Mouse (Mus musculus): ENCODE results near the gene Arhgap15. TPM values are rescaled to one million over a fixed set of nuclear protein-coding genes. Genes with fewer than 3 reads are reported as not detected.

The Arhgap15 gene
- polyA plus RNA-seq, 1 experiment from 2014 or later, result 2.0 TPM

GRCm38 (mm10) chr2:44017405-44018026, 268.9 kb downstream of the Arhgap15 start:
- Histone ChIP-seq H3K36me3 (no peaks in the 10 kb centered on the region), H3K9ac (no peak overlapping the region), H3K27me3 (no peaks in the 10 kb centered on the region), H3K4me2 (no peak overlapping the region), H3K9me3 (no peaks in the 10 kb centered on the region), H3K4me1 (replicated peaks) (peaks cover 9% of the 10 kb centered on the region; the same call in 1 of the 2 replicates), H3K4me3 (no peak overlapping the region), H3K27ac (replicated peaks) (0 out of 2 replicates have a peak overlapping the region, but pooled peaks have one; percentile 13)
- ATAC-seq (ENCODE audit: low read depth), result peak; percentile 93
- 49% methylated on average over 14 of the region's 14 CpGs for WGBS

- Histone ChIP-seq H3K27me3 (no peaks in the 10 kb centered on the region), H3K4me1 (replicated peaks) (peaks cover 9% of the 10 kb centered on the region; the same call in 1 of the 2 replicates), H3K4me3 (no peak overlapping the region), H3K9ac (no peak overlapping the region), H3K27ac (replicated peaks) (no peak overlapping the region), H3K36me3 (no peaks in the 10 kb centered on the region), H3K9me3 (no peaks in the 10 kb centered on the region), H3K4me2 (no peak overlapping the region)
- ATAC-seq (ENCODE audit: low read depth), result no peak
- WGBS, result 81% methylated on average over 10 of the region's 10 CpGs
These were observed 269.4 kb downstream of the Arhgap15 start for GRCm38 (mm10) chr2:44018033-44018432.

- Histone ChIP-seq H3K4me1 (replicated peaks) (no peaks in the 10 kb centered on the region), H3K27me3 (no peaks in the 10 kb centered on the region), H3K9ac (no peak overlapping the region), H3K9me3 (no peaks in the 10 kb centered on the region), H3K36me3 (no peaks in the 10 kb centered on the region), H3K27ac (replicated peaks) (no peak overlapping the region), H3K4me2 (no peak overlapping the region), H3K4me3 (no peak overlapping the region)
- WGBS, result 89% methylated on average over 1 of the region's 1 CpGs
- no peak for ATAC-seq (ENCODE audit: low read depth)
These were observed 276.1 kb downstream of the Arhgap15 start for GRCm38 (mm10) chr2:44024704-44025103.

- no peak overlapping the region for H3K4me3 ChIP-seq
- no peak overlapping the region for H3K9ac ChIP-seq
- H3K27ac ChIP-seq (replicated peaks), result no peak overlapping the region
- H3K4me2 ChIP-seq, result no peak overlapping the region
- WGBS, result 82% methylated on average over 8 of the region's 8 CpGs
- H3K9me3 ChIP-seq, result no peaks in the 10 kb centered on the region
- ATAC-seq (ENCODE audit: low read depth), result no peak
- no peaks in the 10 kb centered on the region for H3K36me3 ChIP-seq
- no peaks in the 10 kb centered on the region for H3K4me1 ChIP-seq (replicated peaks)
- no peaks in the 10 kb centered on the region for H3K27me3 ChIP-seq
These were observed 280.6 kb downstream of the Arhgap15 start for GRCm38 (mm10) chr2:44029035-44029715.

GRCm38 (mm10) chr2:44029865-44030264, 281.2 kb downstream of the Arhgap15 start:
- H3K27me3 ChIP-seq, result no peaks in the 10 kb centered on the region
- WGBS, result 89% methylated on average over 10 of the region's 10 CpGs
- no peak for ATAC-seq (ENCODE audit: low read depth)

GRCm38 (mm10) chr2:44039522-44040203, 291.0 kb downstream of the Arhgap15 start:
- ATAC-seq (ENCODE audit: low read depth), result no peak
- Histone ChIP-seq H3K4me1 (replicated peaks) (no peaks in the 10 kb centered on the region), H3K36me3 (no peaks in the 10 kb centered on the region), H3K27ac (replicated peaks) (no peak overlapping the region), H3K4me2 (no peak overlapping the region), H3K27me3 (no peaks in the 10 kb centered on the region), H3K9me3 (no peaks in the 10 kb centered on the region), H3K4me3 (no peak overlapping the region), H3K9ac (no peak overlapping the region)
- 82% methylated on average over 3 of the region's 3 CpGs for WGBS

More at GRCm38 (mm10) chr2:44029865-44030264, 281.2 kb downstream of the Arhgap15 start:
- no peaks in the 10 kb centered on the region for H3K4me1 ChIP-seq (replicated peaks)
- no peak overlapping the region for H3K4me3 ChIP-seq
- H3K4me2 ChIP-seq, result no peak overlapping the region
- H3K27ac ChIP-seq (replicated peaks), result no peak overlapping the region
- H3K9ac ChIP-seq, result no peak overlapping the region
- H3K9me3 ChIP-seq, result no peaks in the 10 kb centered on the region
- H3K36me3 ChIP-seq, result no peaks in the 10 kb centered on the region

GRCm38 (mm10) chr2:44044088-44044487, 295.5 kb downstream of the Arhgap15 start:
- ATAC-seq (ENCODE audit: low read depth), result no peak
- H3K36me3 ChIP-seq, result no peaks in the 10 kb centered on the region
- H3K4me1 ChIP-seq (replicated peaks), result no peaks in the 10 kb centered on the region
- H3K27ac ChIP-seq (replicated peaks), result no peak overlapping the region
- no peak overlapping the region for H3K4me2 ChIP-seq
- no peaks in the 10 kb centered on the region for H3K9me3 ChIP-seq
- no peaks in the 10 kb centered on the region for H3K27me3 ChIP-seq
- 66% methylated on average over 2 of the region's 2 CpGs for WGBS
- H3K4me3 ChIP-seq, result no peak overlapping the region
- no peak overlapping the region for H3K9ac ChIP-seq

GRCm38 (mm10) chr2:44044634-44045033, 296.0 kb downstream of the Arhgap15 start:
- H3K27ac ChIP-seq (replicated peaks), result no peak overlapping the region
- H3K4me1 ChIP-seq (replicated peaks), result no peaks in the 10 kb centered on the region
- ATAC-seq (ENCODE audit: low read depth), result no peak
- no peak overlapping the region for H3K4me3 ChIP-seq
- WGBS, result 94% methylated on average over 1 of the region's 1 CpGs
- no peaks in the 10 kb centered on the region for H3K36me3 ChIP-seq
- H3K9me3 ChIP-seq, result no peaks in the 10 kb centered on the region
- no peak overlapping the region for H3K9ac ChIP-seq
- no peak overlapping the region for H3K4me2 ChIP-seq
- H3K27me3 ChIP-seq, result no peaks in the 10 kb centered on the region

- Histone ChIP-seq H3K4me2 (no peak overlapping the region), H3K27me3 (no peaks in the 10 kb centered on the region), H3K9ac (no peak overlapping the region), H3K27ac (replicated peaks) (no peak overlapping the region), H3K9me3 (no peaks in the 10 kb centered on the region), H3K4me3 (no peak overlapping the region), H3K4me1 (replicated peaks) (no peaks in the 10 kb centered on the region), H3K36me3 (no peaks in the 10 kb centered on the region)
- ATAC-seq (ENCODE audit: low read depth), result no peak
- WGBS, result 84% methylated on average over 1 of the region's 1 CpGs
These were observed 296.6 kb downstream of the Arhgap15 start for GRCm38 (mm10) chr2:44045231-44045630.

GRCm38 (mm10) chr2:44060306-44060705, 311.7 kb downstream of the Arhgap15 start:
- Histone ChIP-seq H3K9me3 (no peaks in the 10 kb centered on the region), H3K27me3 (no peaks in the 10 kb centered on the region)
- 85% methylated on average over 9 of the region's 9 CpGs for WGBS

GRCm38 (mm10) chr2:44060716-44061115, 312.1 kb downstream of the Arhgap15 start:
- Histone ChIP-seq H3K4me2 (no peak overlapping the region), H3K27me3 (no peaks in the 10 kb centered on the region), H3K4me3 (no peak overlapping the region), H3K27ac (replicated peaks) (no peak overlapping the region), H3K4me1 (replicated peaks) (no peaks in the 10 kb centered on the region), H3K9me3 (no peaks in the 10 kb centered on the region), H3K9ac (no peak overlapping the region), H3K36me3 (no peaks in the 10 kb centered on the region)
- 70% methylated on average over 8 of the region's 8 CpGs for WGBS
- no peak for ATAC-seq (ENCODE audit: low read depth)

More at GRCm38 (mm10) chr2:44060306-44060705, 311.7 kb downstream of the Arhgap15 start:
- H3K4me1 ChIP-seq (replicated peaks), result no peaks in the 10 kb centered on the region
- H3K4me3 ChIP-seq, result no peak overlapping the region
- H3K9ac ChIP-seq, result no peak overlapping the region
- no peak overlapping the region for H3K4me2 ChIP-seq
- H3K36me3 ChIP-seq, result no peaks in the 10 kb centered on the region
- ATAC-seq (ENCODE audit: low read depth), result no peak
- H3K27ac ChIP-seq (replicated peaks), result no peak overlapping the region

- Histone ChIP-seq H3K4me1 (replicated peaks) (no peaks in the 10 kb centered on the region), H3K9ac (no peak overlapping the region), H3K27me3 (no peaks in the 10 kb centered on the region), H3K4me3 (no peak overlapping the region), H3K9me3 (no peaks in the 10 kb centered on the region), H3K36me3 (no peaks in the 10 kb centered on the region), H3K27ac (replicated peaks) (no peak overlapping the region), H3K4me2 (no peak overlapping the region)
- 84% methylated on average over 5 of the region's 5 CpGs for WGBS
- ATAC-seq (ENCODE audit: low read depth), result no peak
These were observed 316.4 kb downstream of the Arhgap15 start for GRCm38 (mm10) chr2:44065067-44065466.

Data from neural tube, embryonic 13.5 days (tissue).